Mouse (Mus musculus) embryonic fibroblast, embryonic 13.5 days (primary cell): ENCODE measurements at regions not wholly inside any gene's neighbourhood (a gene's known extent, or its start where the extent isn't known, plus 50 kb on each side); places are given as distances from the start of the nearest gene placed in this dataset.

Source experiments
- CTCF ChIP-seq: IDR thresholded peaks from 2 replicates; pipeline ENCODE4 v1.5.1; 2011; ENCODE audit warnings: mild to moderate bottlenecking, control low read depth, low read length, moderate library complexity, borderline replicate concordance; ENCODE audit not compliant: insufficient read depth
- POLR2A ChIP-seq: IDR thresholded peaks from 2 replicates; pipeline ENCODE4 v1.6.1; 2011; ENCODE audit warnings: low read depth, mild to moderate bottlenecking, control low read depth, low read length, moderate library complexity

DNA sequence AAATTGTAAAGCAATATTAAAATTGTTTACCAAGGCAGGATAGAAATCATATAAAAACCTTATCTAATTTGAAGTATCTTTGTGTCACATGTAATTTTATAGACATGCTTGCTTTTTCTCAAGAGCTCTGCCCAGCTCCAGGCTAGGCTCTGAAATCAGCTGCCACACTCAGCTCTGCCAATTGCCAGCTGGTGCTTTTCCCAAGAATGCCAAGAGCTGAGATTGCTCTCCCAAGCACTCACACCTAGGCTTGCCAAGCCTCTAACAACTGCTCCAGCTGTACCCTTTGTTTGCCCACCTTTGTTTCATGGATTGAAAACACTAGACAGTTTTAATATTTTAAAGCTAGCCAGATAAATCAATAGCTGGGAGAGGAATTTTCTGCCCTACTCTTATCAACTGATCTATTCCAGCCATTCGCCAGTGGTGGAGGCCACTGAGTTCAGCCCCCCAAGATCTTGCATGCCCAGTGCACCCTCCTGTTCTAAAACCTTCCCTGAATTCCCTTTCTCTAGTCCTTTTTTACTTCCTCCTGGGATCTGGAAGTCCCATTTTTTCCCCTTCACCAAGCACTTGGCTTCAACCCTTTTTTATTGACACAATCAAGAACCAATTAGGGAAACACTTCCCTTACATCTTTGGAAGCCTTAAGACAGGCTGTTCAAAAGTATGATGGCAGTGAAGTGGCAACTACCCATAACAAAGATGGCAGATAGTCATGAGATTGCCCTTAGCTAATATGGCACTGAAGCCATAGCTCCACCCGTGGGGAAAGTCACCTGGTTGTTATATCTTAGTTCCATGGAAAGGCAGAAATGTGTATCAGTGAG, 110.8 kb upstream of the Col11a1 start:
- TF ChIP-seq POLR2A (no peak), CTCF (no peak)
